ENCODE assay signal across 13 mouse cellular contexts in the genomic region with DNA sequence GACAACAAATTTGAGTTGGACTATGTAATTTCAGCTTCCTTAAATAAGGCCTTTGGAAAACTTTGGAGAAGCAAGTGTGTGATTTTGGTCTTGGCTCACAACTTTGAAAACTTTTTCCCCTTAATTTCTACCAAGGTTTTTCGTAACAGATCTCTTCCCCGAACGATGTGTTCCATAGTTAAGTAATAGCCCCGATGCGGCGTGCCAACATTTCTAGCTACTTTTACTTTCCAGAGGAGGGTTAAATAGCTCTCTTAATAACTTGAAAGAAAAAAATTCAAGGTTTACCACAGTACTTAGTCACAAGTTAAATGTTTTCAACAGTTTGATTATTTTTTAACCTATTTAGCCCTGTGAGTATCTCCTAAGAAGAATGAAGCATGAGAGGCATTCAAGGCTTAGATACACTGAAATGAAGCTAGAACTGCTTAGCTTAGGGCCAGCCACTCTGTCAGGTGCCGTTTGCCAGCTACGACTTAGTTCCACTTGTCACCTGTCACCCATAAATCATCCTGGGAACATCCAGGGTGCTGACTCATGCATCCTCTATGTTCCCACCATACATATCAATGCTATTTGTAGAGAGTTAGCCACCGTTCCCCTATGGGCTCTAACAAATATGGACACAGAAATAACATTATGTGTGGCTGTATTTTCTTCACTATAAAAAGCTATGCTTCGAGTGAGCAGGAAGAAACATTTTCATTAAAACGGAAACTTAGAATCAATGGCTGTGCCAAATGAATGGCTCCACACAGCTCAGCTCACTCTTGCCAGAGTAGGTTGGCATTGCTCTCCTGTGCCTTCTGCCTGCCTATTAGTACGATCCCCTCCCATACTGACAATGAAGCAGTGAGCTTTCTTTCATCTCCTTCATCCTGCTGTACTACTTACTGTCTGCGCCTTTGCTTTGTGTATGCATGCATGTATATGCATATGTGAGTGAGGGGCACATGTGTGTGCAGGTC.
DNase-seq lines count a peak whose midpoint lies in the region; ATAC-seq and TF ChIP-seq lines count a peak whose summit lies in the region.
"Had no signal": no experiment of that assay in that cellular context is flagged by ENCODE, and none has a peak within 500 bp of the region (broad histone marks: within the 10 kb centered on the region; RNA-seq: fewer than 3 reads in every experiment).

No protein-coding gene starts in this region.

- H3K4me1 ChIP-seq in hindbrain, postnatal 0 days (ENCODE audit: insufficient read depth, low read length): no peaks in the 10 kb centered on the region
- H3K4me1 ChIP-seq in hindbrain, embryonic 13.5 days (replicated peaks): no peaks in the 10 kb centered on the region
- no peaks in the 10 kb centered on the region for H3K4me1 ChIP-seq in intestine, embryonic 16.5 days (ENCODE audit: control insufficient read depth, insufficient read depth, low read length)
- no peaks in the 10 kb centered on the region for H3K4me1 ChIP-seq in midbrain, embryonic 15.5 days
- H3K4me1 ChIP-seq: limb, embryonic 12.5 days; neural tube, embryonic 15.5 days had no signal

- H3K9ac ChIP-seq in hindbrain, postnatal 0 days (replicated peaks; ENCODE audit: low read length): no peak overlapping the region
- H3K9ac ChIP-seq in hindbrain, embryonic 13.5 days: no peak overlapping the region
- no peak overlapping the region for H3K9ac ChIP-seq in intestine, embryonic 16.5 days (ENCODE audit: low read depth, low read length)
- H3K9ac ChIP-seq in midbrain, embryonic 15.5 days: no peak overlapping the region
- H3K9ac ChIP-seq: limb, embryonic 12.5 days; neural tube, embryonic 15.5 days had no signal

- H3K9me3 ChIP-seq in hindbrain, postnatal 0 days (ENCODE audit: low read length): no peaks in the 10 kb centered on the region
- H3K9me3 ChIP-seq in hindbrain, embryonic 13.5 days: no peaks in the 10 kb centered on the region
- H3K9me3 ChIP-seq in intestine, embryonic 16.5 days (ENCODE audit: control insufficient read depth, low read length): no peaks in the 10 kb centered on the region
- H3K9me3 ChIP-seq in midbrain, embryonic 15.5 days: no peaks in the 10 kb centered on the region
- H3K9me3 ChIP-seq: limb, embryonic 12.5 days; neural tube, embryonic 15.5 days had no signal

- H3K27me3 ChIP-seq in hindbrain, postnatal 0 days (ENCODE audit: insufficient read depth, low read length): no peaks in the 10 kb centered on the region
- no peaks in the 10 kb centered on the region for H3K27me3 ChIP-seq in hindbrain, embryonic 13.5 days
- no peaks in the 10 kb centered on the region for H3K27me3 ChIP-seq in intestine, embryonic 16.5 days (replicated peaks; ENCODE audit: control insufficient read depth, insufficient read depth, low read length)
- no peaks in the 10 kb centered on the region for H3K27me3 ChIP-seq in midbrain, embryonic 15.5 days (replicated peaks)
- H3K27me3 ChIP-seq: neural tube, embryonic 15.5 days had no signal

- no peaks in the 10 kb centered on the region for H3K36me3 ChIP-seq in hindbrain, postnatal 0 days (ENCODE audit: insufficient read depth, low read length)
- H3K36me3 ChIP-seq in hindbrain, embryonic 13.5 days: no peaks in the 10 kb centered on the region
- no peaks in the 10 kb centered on the region for H3K36me3 ChIP-seq in intestine, embryonic 16.5 days (ENCODE audit: control insufficient read depth, insufficient read depth, low read length)
- no peaks in the 10 kb centered on the region for H3K36me3 ChIP-seq in midbrain, embryonic 15.5 days (replicated peaks)
- H3K36me3 ChIP-seq: G1E; limb, embryonic 12.5 days; neural tube, embryonic 15.5 days had no signal

- no peak for ATAC-seq in hindbrain, postnatal 0 days
- ATAC-seq in hindbrain, embryonic 13.5 days (ENCODE audit: low FRiP score): no peak
- ATAC-seq in intestine, embryonic 16.5 days: no peak
- ATAC-seq in midbrain, embryonic 15.5 days (replicated peaks): no peak

- no peak overlapping the region for H3K27ac ChIP-seq in hindbrain, postnatal 0 days
- H3K27ac ChIP-seq in hindbrain, embryonic 13.5 days: no peak overlapping the region
- no peak overlapping the region for H3K27ac ChIP-seq in intestine, embryonic 16.5 days (ENCODE audit: low read length)
- H3K27ac ChIP-seq in midbrain, embryonic 15.5 days: no peak overlapping the region
- H3K27ac ChIP-seq: limb, embryonic 12.5 days; neural tube, embryonic 15.5 days had no signal

- no peak overlapping the region for H3K4me2 ChIP-seq in hindbrain, postnatal 0 days (ENCODE audit: low read depth, low read length)
- no peak overlapping the region for H3K4me2 ChIP-seq in hindbrain, embryonic 13.5 days
- no peak overlapping the region for H3K4me2 ChIP-seq in intestine, embryonic 16.5 days (ENCODE audit: low read depth, low read length)
- no peak overlapping the region for H3K4me2 ChIP-seq in midbrain, embryonic 15.5 days
- H3K4me2 ChIP-seq: limb, embryonic 12.5 days; neural tube, embryonic 15.5 days had no signal

- no peak overlapping the region for H3K4me3 ChIP-seq in hindbrain, postnatal 0 days (ENCODE audit: low read length)
- no peak overlapping the region for H3K4me3 ChIP-seq in hindbrain, embryonic 13.5 days
- no peak overlapping the region for H3K4me3 ChIP-seq in intestine, embryonic 16.5 days (ENCODE audit: low read length)
- no peak overlapping the region for H3K4me3 ChIP-seq in midbrain, embryonic 15.5 days
- H3K4me3 ChIP-seq: limb, embryonic 12.5 days; neural tube, embryonic 15.5 days had no signal

- 73% methylated on average over 13 of the region's 13 CpGs for WGBS in hindbrain, postnatal 0 days
- WGBS in hindbrain, embryonic 13.5 days: 86% methylated on average over 13 of the region's 13 CpGs
- WGBS in intestine, embryonic 16.5 days: 74% methylated on average over 13 of the region's 13 CpGs
- WGBS in midbrain, embryonic 15.5 days: 90% methylated on average over 13 of the region's 13 CpGs

- peak; percentile 61 for DNase-seq in adrenal gland, postnatal 14 days
- DNase-seq in adrenal gland, postnatal 10 days: no peak
- DNase-seq in hindbrain, postnatal 0 days (ENCODE audit: low spot score): peak; percentile 23
- DNase-seq in 3T3-L1 (ENCODE audit: low read depth, low spot score): peak; percentile 46
- peak; percentile 88 for DNase-seq in gastrocnemius, adult 18-20 months (ENCODE audit: low spot score)
- DNase-seq: midbrain, embryonic 14.5 days; thymus, postnatal 25 days had no signal

- no peak for TF ChIP-seq CTCF in hindbrain, postnatal 0 days (IDR thresholded peaks at IDR 0.05; ENCODE audit: low read depth)
